Mouse (Mus musculus) thymus, adult 2 months (tissue): Measurements from ENCODE around the gene Pknox2.

Source experiments
- CTCF ChIP-seq: fragments of 200-500 bp; IDR thresholded peaks from 2 replicates; pipeline ENCODE4 v1.5.1; 2012; ENCODE audit warnings: mild to moderate bottlenecking, control low read depth, low read length, moderate library complexity, borderline replicate concordance; ENCODE audit not compliant: control insufficient read depth, poor library complexity, insufficient read depth; ENCODE audit errors: extremely low read depth
- POLR2A ChIP-seq: fragments of 200-500 bp; IDR thresholded peaks from 2 replicates; pipeline ENCODE4 v1.6.1; 2012; ENCODE audit warnings: mild to moderate bottlenecking, low read length, control low read depth, moderate library complexity; ENCODE audit not compliant: control insufficient read depth, poor library complexity, insufficient read depth; ENCODE audit errors: extremely low read depth

- no peak for TF ChIP-seq CTCF
- TF ChIP-seq POLR2A = no peak
Measured at GRCm38 (mm10) chr9:36965720-36966119, 181.5 kb downstream of the Pknox2 start.
